In genomic region chr1:117519498-117520032, GRCm38 (mm10) we compare ENCODE assay signal across 8 mouse cellular contexts.
DNase-seq lines count a peak whose midpoint lies in the region; ATAC-seq lines count a peak whose summit lies in the region.

No protein-coding gene starts in this region.

- no peak overlapping the region for H3K27ac ChIP-seq in midbrain, embryonic 15.5 days

- peak; percentile 91 for ATAC-seq in midbrain, embryonic 15.5 days (replicated peaks)

- H3K9me3 ChIP-seq in midbrain, embryonic 15.5 days = no peaks in the 10 kb centered on the region

- H3K27me3 ChIP-seq in midbrain, embryonic 15.5 days (replicated peaks) = no peaks in the 10 kb centered on the region

- no peak overlapping the region for H3K4me2 ChIP-seq in midbrain, embryonic 15.5 days

- H3K36me3 ChIP-seq in midbrain, embryonic 15.5 days (replicated peaks) = no peaks in the 10 kb centered on the region

- intact Hi-C loops in heart, postnatal 36 days (cut with DNase I) = no loop called here

- H3K4me1 ChIP-seq in midbrain, embryonic 15.5 days = no peaks in the 10 kb centered on the region

- H3K9ac ChIP-seq in midbrain, embryonic 15.5 days = no peak overlapping the region

- peak; percentile 36 for DNase-seq in kidney, adult 9 months
- no peak for DNase-seq in kidney, postnatal 25 days
- DNase-seq in R1 (ENCODE audit: low read depth, low spot score) = peak; percentile 49
- DNase-seq in frontal cortex, postnatal 36 days (ENCODE audit: low spot score in 2 of 2) = peak; percentile 2 to 28
- DNase-seq in ovary, adult 18-20 months (ENCODE audit: low spot score) = no peak
- DNase-seq in spleen, postnatal 10 days (ENCODE audit: low spot score in 2 of 2) = no peak
- no peak for DNase-seq in heart, postnatal 36 days

- 22% methylated on average over 5 of the region's 5 CpGs for WGBS in midbrain, embryonic 15.5 days

- no peak overlapping the region for H3K4me3 ChIP-seq in midbrain, embryonic 15.5 days

Comparison
In these comparisons a context has a peak if more than half of its experiments do, and no peak if none do; other contexts are left out.
1. DNase-seq: peak in kidney, adult 9 months (single experiment), R1 (single experiment) and frontal cortex, postnatal 36 days (2 of 2); none in kidney, postnatal 25 days (0 of 2), ovary, adult 18-20 months (single experiment), spleen, postnatal 10 days (0 of 2) and heart, postnatal 36 days (0 of 2).